Mouse (Mus musculus) myocyte (in vitro differentiated cells): ENCODE results near the gene Meis1. TPM values are rescaled to one million over a fixed set of nuclear protein-coding genes. Genes with fewer than 3 reads are reported as not detected.

Experiments used
- H3K27me3 ChIP-seq: one replicate; pipeline ENCODE4 v1.6.1; 2011; ENCODE audit not compliant: control insufficient read depth, insufficient read depth, insufficient read length
- H3K36me3 ChIP-seq: one replicate; pipeline ENCODE4 v1.6.1; 2011; ENCODE audit not compliant: control insufficient read depth, insufficient read depth
- H3K4me2 ChIP-seq: one replicate; pipeline ENCODE4 v1.6.1; 2011; ENCODE audit warnings: low read depth, control low read depth
- H3K4me3 ChIP-seq: one replicate; pipeline ENCODE4 v1.5.1; 2011; ENCODE audit warnings: mild to moderate bottlenecking, control low read depth, moderate library complexity
- H3K79me2 ChIP-seq: one replicate; pipeline ENCODE4 v1.6.1; 2011; ENCODE audit not compliant: control insufficient read depth, insufficient read depth
- H3ac ChIP-seq: one replicate; pipeline ENCODE4 v1.6.1; 2011; ENCODE audit not compliant: control insufficient read depth, insufficient read length
- CEBPB ChIP-seq: IDR thresholded peaks from 2 replicates; pipeline ENCODE4 v1.6.1; 2011; ENCODE audit warnings: mild to moderate bottlenecking, moderate library complexity; ENCODE audit not compliant: poor library complexity, insufficient read depth, severe bottlenecking
- E2F4 ChIP-seq: IDR thresholded peaks from one replicate; pipeline ENCODE4 v1.6.1; 2011; ENCODE audit warnings: mild to moderate bottlenecking, control low read depth, moderate library complexity; ENCODE audit not compliant: insufficient read depth
- MAX ChIP-seq: IDR thresholded peaks from one replicate; pipeline ENCODE4 v1.6.1; 2011; ENCODE audit warnings: low read depth, mild to moderate bottlenecking, control low read depth
- MYOD1 ChIP-seq, 3 experiments: IDR thresholded peaks; one replicate each; pipeline ENCODE4 v1.6.1; 2011; ENCODE audit warnings: control low read depth in 2 of 3, low read depth in 2 of 3, mild to moderate bottlenecking in 2 of 3, moderate library complexity in 1 of 3; ENCODE audit not compliant: insufficient read length in 2 of 3, control insufficient read depth in 1 of 3
- MYOG ChIP-seq, 3 experiments: IDR thresholded peaks; one replicate each; pipeline ENCODE4 v1.6.1; 2011; ENCODE audit warnings: control low read depth in 2 of 3, low read depth in 2 of 3, mild to moderate bottlenecking in 2 of 3; ENCODE audit not compliant: insufficient read length in 2 of 3, control insufficient read depth in 1 of 3, insufficient read depth in 1 of 3
- POLR2A ChIP-seq: IDR thresholded peaks from one replicate; pipeline ENCODE4 v1.6.1; 2011; ENCODE audit warnings: low read depth, mild to moderate bottlenecking, control low read depth, moderate library complexity; ENCODE audit not compliant: insufficient read length
- POLR2AphosphoS2 ChIP-seq: IDR thresholded peaks from one replicate; pipeline ENCODE4 v1.6.1; 2011; ENCODE audit warnings: low read depth, control low read depth; ENCODE audit not compliant: insufficient read length
- REST ChIP-seq: IDR thresholded peaks from one replicate; pipeline ENCODE4 v1.6.1; 2011; ENCODE audit warnings: mild to moderate bottlenecking, control low read depth, moderate library complexity; ENCODE audit not compliant: insufficient read depth, insufficient read length
- SRF ChIP-seq: IDR thresholded peaks from one replicate; pipeline ENCODE4 v1.6.1; 2011; ENCODE audit warnings: low read depth; ENCODE audit not compliant: control insufficient read depth, insufficient read length
- TCF12 ChIP-seq: IDR thresholded peaks from one replicate; pipeline ENCODE4 v1.6.1; 2011; ENCODE audit warnings: mild to moderate bottlenecking, control low read depth; ENCODE audit not compliant: poor library complexity, insufficient read depth, severe bottlenecking
- TCF3 ChIP-seq: IDR thresholded peaks from one replicate; pipeline ENCODE4 v1.6.1; 2011; ENCODE audit warnings: low read depth, control low read depth; ENCODE audit not compliant: insufficient read length
- USF1 ChIP-seq: IDR thresholded peaks from one replicate; pipeline ENCODE4 v1.6.1; 2011; ENCODE audit warnings: low read depth, mild to moderate bottlenecking, control low read depth, moderate library complexity
- polyA plus RNA-seq: library from polyadenylated mRNA; unstranded; fragments of >200 nt; fragmentation: generic; extraction: Trizol; gene quantifications from one replicate; pipeline ENCODE4 v1.2.1, GENCODE M21; 2012; ENCODE audit warnings: missing spikeins

Meis1 gene
- polyA plus RNA-seq, 1 experiment = 7.1 TPM

- Histone ChIP-seq H3ac (no peak overlapping the region), H3K27me3 (no peaks in the 10 kb centered on the region), H3K36me3 (no peaks in the 10 kb centered on the region), H3K4me3 (no peak overlapping the region), H3K79me2 (no peaks in the 10 kb centered on the region), H3K4me2 (peak overlapping the region; percentile 54)
- TF ChIP-seq SRF = no peak
- TF ChIP-seq USF1 = no peak
- no peak for TF ChIP-seq CEBPB
- no peak for TF ChIP-seq REST
- no peak for TF ChIP-seq POLR2A
- no peak for TF ChIP-seq MAX
- no peak for TF ChIP-seq MYOD1 (IDR thresholded peaks at IDR 0.05; ENCODE audit: control insufficient read depth in 1 of 3, insufficient read length in 2 of 3, low read depth in 2 of 3)
- no peak for TF ChIP-seq E2F4
- no peak for TF ChIP-seq MYOG (IDR thresholded peaks at IDR 0.05; ENCODE audit: control insufficient read depth in 1 of 3, insufficient read depth in 1 of 3, insufficient read length in 2 of 3, low read depth in 2 of 3)
- no peak for TF ChIP-seq TCF3
- TF ChIP-seq TCF12 = no peak
- no peak for TF ChIP-seq POLR2AphosphoS2
These were observed 70.0 kb downstream of the Meis1 start for GRCm38 (mm10) chr11:18948600-18949295.

GRCm38 (mm10) chr11:18947434-18947833, 71.4 kb downstream of the Meis1 start:
- Histone ChIP-seq H3K36me3 (no peaks in the 10 kb centered on the region), H3K4me2 (no peak overlapping the region), H3K4me3 (no peak overlapping the region)

GRCm38 (mm10) chr11:18945778-18946177, 73.0 kb downstream of the Meis1 start:
- H3K4me2 ChIP-seq = no peak overlapping the region
- H3K4me3 ChIP-seq = no peak overlapping the region
- no peak for TF ChIP-seq E2F4
- TF ChIP-seq USF1 = no peak
- no peak for TF ChIP-seq MYOD1 (IDR thresholded peaks at IDR 0.05; ENCODE audit: control insufficient read depth in 1 of 3, insufficient read length in 2 of 3, low read depth in 2 of 3)
- TF ChIP-seq REST = no peak
- TF ChIP-seq MYOG (IDR thresholded peaks at IDR 0.05; ENCODE audit: control insufficient read depth in 1 of 3, insufficient read depth in 1 of 3, insufficient read length in 2 of 3, low read depth in 2 of 3) = no peak
- TF ChIP-seq CEBPB = no peak

More at GRCm38 (mm10) chr11:18947434-18947833, 71.4 kb downstream of the Meis1 start:
- Histone ChIP-seq H3K27me3 (no peaks in the 10 kb centered on the region), H3ac (no peak overlapping the region), H3K79me2 (no peaks in the 10 kb centered on the region)
- TF ChIP-seq POLR2A = no peak

GRCm38 (mm10) chr11:18944972-18945625, 73.7 kb downstream of the Meis1 start:
- TF ChIP-seq POLR2AphosphoS2 (no peak), TCF12 (no peak), SRF (no peak), E2F4 (no peak), POLR2A (no peak), MAX (no peak), MYOG (IDR thresholded peaks at IDR 0.05; ENCODE audit: control insufficient read depth in 1 of 3, insufficient read depth in 1 of 3, insufficient read length in 2 of 3, low read depth in 2 of 3) (no peak), REST (no peak), TCF3 (no peak), USF1 (no peak), CEBPB (no peak), MYOD1 (IDR thresholded peaks at IDR 0.05; ENCODE audit: control insufficient read depth in 1 of 3, insufficient read length in 2 of 3, low read depth in 2 of 3) (no peak)
- Histone ChIP-seq H3K36me3 (no peaks in the 10 kb centered on the region), H3ac (no peak overlapping the region), H3K79me2 (no peaks in the 10 kb centered on the region), H3K4me2 (no peak overlapping the region), H3K4me3 (no peak overlapping the region), H3K27me3 (no peaks in the 10 kb centered on the region)

More at GRCm38 (mm10) chr11:18945778-18946177, 73.0 kb downstream of the Meis1 start:
- Histone ChIP-seq H3K36me3 (no peaks in the 10 kb centered on the region), H3K27me3 (no peaks in the 10 kb centered on the region), H3ac (no peak overlapping the region), H3K79me2 (no peaks in the 10 kb centered on the region)

GRCm38 (mm10) chr11:18944209-18944608, 74.6 kb downstream of the Meis1 start:
- Histone ChIP-seq H3K36me3 (no peaks in the 10 kb centered on the region), H3K4me2 (no peak overlapping the region), H3K27me3 (no peaks in the 10 kb centered on the region), H3ac (no peak overlapping the region), H3K79me2 (peaks cover 5% of the 10 kb centered on the region), H3K4me3 (no peak overlapping the region)
- TF ChIP-seq MYOG (IDR thresholded peaks at IDR 0.05; ENCODE audit: control insufficient read depth in 1 of 3, insufficient read depth in 1 of 3, insufficient read length in 2 of 3, low read depth in 2 of 3) = no peak
- TF ChIP-seq CEBPB = no peak
- TF ChIP-seq POLR2AphosphoS2 = no peak
- no peak for TF ChIP-seq E2F4
- no peak for TF ChIP-seq SRF
- TF ChIP-seq TCF12 = no peak
- TF ChIP-seq POLR2A = no peak
- no peak for TF ChIP-seq USF1
- TF ChIP-seq REST = no peak
- no peak for TF ChIP-seq TCF3
- no peak for TF ChIP-seq MYOD1 (IDR thresholded peaks at IDR 0.05; ENCODE audit: control insufficient read depth in 1 of 3, insufficient read length in 2 of 3, low read depth in 2 of 3)
- no peak for TF ChIP-seq MAX
